Mouse (Mus musculus) liver, postnatal 0 days (tissue): Measurements from ENCODE around the gene Nin.

Source experiments
- CTCF ChIP-seq: sonication (generic); IDR thresholded peaks from 2 replicates; pipeline ENCODE4 v1.5.1; 2016; ENCODE audit warnings: antibody characterized with exemption, low read depth
- EP300 ChIP-seq: IDR thresholded peaks from 2 replicates; pipeline ENCODE4 v1.6.1; 2016; ENCODE audit warnings: antibody characterized with exemption, low read depth, mild to moderate bottlenecking

DNA sequence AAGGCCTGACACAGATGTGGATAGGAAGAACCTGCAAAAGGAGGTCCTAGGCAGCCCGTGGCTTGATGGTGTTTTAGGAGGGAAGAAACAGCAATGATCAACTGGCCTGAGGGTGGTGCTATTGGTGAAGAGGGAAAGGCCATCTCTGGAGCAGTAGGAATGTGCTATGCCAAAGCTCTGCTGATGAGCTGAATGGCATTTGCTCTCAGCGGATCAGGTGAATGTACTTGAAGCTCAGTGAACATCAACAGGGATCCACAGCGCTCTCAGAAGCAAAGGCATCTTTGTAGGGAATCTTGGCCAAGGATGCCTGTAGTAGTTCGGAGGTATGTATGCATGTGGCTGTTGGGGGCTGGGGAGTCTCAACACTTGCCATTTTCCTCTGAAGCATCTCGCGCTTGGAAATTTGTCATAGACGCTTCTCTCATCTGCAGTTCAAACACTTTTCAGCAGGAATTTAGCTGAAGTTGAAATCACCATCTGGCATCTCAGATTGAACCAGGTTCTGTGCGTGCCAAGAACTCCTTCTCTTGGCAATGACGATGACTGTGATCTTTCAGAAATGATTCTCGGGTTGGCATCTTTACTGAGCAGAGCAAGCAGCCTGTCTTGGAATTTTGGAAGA is 5.3 kb upstream of the Nin start:
- TF ChIP-seq CTCF (peak; percentile 28; the same call in 1 of the 2 replicates), EP300 (no peak)
